Mouse (Mus musculus) retina, adult 2 months (tissue): Measurements from ENCODE around the gene Xpo5.

Experiments
- DNase-seq: peaks from one replicate; pipeline ENCODE4 v3.0.0-alpha.2; 2012; ENCODE audit warnings: low read depth, low spot score

Gene Xpo5

GRCm38 (mm10) chr17:46201151-46201550 lies 1.4 kb upstream of the Xpo5 start:
- no peak for DNase-seq

GRCm38 (mm10) chr17:46203078-46203477 lies 496 bp downstream of the Xpo5 start:
- DNase-seq = no peak

DNA sequence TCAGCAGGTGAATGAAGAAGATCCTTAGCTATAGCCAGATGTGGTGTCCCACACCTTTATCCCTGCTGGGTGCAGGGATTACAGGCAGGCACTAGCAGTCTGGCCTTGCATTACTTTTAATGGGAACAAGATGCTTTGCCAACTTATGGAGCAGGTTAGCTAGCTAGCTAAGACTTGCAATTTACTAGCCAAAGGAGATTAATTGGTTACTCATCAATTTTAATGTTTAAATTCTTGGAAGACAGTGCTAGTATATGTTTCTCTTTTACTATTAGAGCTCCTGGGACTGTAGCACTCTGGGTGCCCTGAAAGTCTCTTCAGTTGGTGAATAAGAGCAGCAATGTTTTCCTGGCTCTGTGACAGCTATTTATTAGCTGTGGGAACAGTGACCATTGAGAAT lies 4.1 kb downstream of the Xpo5 start:
- no peak for DNase-seq

- DNase-seq = no peak
Observed at GRCm38 (mm10) chr17:46210550-46210949, 8.0 kb downstream of the Xpo5 start.

DNA sequence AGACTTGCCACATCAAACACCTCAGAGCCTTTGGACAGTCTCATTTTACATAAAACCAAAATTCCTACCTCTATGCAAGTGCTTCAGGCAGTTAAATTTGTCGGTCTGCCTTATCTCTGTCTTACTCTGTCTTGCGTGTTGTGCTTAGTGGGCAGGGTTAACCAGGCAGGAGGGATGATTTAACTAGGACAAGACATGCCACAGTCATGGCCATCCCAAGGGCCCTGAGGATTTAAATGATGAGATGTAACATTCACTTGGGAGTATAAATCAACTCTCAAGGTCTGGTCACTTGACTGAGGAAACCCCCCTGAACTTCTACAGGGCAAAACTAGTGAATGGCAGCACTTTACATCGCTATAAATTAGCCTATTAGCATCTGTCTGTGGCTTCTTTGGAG lies 19.0 kb downstream of the Xpo5 start:
- no peak for DNase-seq

GRCm38 (mm10) chr17:46227576-46227975 lies 25.0 kb downstream of the Xpo5 start:
- no peak for DNase-seq

DNA sequence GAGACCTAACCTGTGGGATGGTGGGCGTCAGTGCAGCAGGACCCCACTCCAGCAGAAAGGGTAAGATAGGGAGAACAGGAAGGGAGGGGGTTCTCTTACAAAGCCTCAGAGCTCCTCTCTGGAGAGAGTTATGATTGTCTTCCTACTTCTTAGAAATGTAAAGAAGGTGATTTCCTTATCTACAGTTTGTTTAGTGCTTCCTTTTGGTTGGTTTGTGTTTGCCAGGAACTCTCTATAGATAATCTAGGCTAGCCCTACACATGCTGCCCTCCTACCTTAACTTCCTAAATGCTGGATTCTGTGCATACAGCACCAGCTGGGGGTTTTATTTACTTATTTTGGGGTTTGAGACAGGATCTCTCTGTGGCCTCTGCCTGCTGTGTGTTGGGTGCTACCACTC lies 33.5 kb downstream of the Xpo5 start:
- DNase-seq = no peak

DNA sequence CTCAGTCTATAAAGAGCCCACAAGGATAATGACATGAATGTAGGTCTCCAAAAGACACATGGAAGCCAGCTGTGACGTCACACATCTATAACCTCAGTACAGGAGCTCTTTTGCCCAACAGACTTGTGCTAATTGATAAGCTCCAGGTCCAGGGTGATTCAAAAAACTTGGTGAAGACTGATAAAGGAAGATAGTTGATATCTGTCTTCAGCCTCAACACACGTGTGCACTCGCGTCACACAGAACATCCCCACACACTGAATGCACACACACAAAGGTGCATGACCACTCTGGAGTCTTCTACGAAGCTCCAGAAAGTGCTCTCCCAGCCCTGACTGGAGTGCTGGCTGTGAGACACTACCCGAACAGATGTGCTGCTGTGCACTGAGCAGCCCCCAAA lies 34.5 kb downstream of the Xpo5 start:
- DNase-seq = no peak

GRCm38 (mm10) chr17:46237480-46237879 lies 34.9 kb downstream of the Xpo5 start:
- no peak for DNase-seq

GRCm38 (mm10) chr17:46239516-46240114 lies 37.0 kb downstream of the Xpo5 start:
- DNase-seq = no peak

DNA sequence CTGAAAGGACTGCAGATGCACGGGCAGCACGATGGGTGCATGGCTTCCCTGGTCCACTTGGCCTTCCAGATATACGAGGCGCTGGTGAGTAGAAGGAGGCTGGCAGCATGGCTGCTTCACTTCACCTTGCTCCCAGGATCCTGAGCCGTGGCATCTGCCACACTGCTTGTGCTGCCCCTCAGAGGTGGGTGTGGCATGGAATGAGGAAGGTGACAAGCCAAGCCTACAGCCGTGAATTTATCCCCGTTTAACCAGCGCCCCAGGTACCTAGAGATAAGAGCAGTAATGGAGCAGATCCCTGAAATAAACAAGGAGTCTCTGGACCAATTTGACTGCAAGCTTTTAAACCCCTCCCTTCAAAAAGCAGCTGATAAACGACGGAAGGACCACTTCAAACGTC lies 38.9 kb downstream of the Xpo5 start:
- DNase-seq = no peak

DNA sequence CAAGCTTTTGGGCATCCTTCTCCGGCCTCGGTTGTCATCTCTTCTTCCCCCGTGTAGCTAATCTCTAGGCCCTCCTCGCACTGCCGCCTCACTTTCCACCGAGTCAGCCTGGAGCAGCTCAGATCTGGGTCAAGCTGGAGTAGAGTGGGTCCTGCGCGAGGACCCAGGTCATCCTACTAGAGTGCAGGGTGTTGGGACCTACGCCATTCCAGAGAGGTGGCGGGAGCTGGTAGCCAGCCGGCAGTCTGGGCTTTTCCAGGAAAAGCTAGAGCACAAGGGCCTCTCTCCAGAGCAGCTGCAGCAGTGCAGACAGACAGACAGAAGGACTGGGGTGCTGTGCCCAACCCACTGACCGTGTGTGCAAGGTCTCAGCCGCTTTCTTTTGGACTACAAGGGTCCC lies 39.7 kb downstream of the Xpo5 start:
- DNase-seq = no peak

- DNase-seq = no peak
Observed at GRCm38 (mm10) chr17:46242993-46243392, 40.4 kb downstream of the Xpo5 start.

DNA sequence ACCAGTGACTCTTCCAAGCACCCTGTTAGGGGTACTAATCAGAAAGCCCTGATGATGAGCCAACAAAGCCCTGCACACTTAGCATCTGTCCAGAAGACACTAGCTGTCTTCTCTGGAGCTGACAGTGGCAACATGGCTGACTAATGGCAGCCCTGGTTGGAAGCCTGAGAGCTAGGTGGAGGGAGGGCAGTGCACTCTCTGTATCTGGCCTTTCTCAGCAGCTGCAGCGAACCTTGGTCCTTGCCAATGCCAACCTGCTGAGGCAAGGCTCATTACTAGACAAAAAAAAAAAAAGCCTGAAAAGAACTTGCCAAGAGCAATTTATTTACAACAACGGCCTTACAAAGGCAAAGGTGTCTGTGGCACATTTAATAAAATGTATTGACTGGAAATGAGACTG lies 41.0 kb downstream of the Xpo5 start:
- DNase-seq = no peak

DNA sequence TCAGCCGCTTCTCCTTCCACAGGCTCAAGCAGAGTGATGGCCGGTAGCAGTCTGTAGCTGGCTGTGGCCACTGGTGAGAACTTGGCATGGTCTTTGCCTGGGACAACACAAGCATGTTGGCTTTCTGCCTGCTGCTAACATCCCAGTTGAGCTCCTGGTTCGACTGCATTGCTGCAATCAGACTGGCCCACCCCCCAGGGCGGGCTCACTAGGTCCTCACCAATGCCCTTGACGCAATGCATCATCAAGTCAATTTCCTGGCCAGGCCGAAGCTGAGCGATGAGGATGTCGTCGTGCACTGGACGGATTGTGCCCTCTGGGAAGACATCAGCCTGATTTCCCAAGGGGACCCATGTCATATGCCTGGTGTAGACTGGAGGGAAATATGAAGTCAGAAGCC lies 42.0 kb downstream of the Xpo5 start:
- no peak for DNase-seq

- peak; percentile 83 for DNase-seq
Observed at GRCm38 (mm10) chr17:46247512-46248188, 45.1 kb downstream of the Xpo5 start, which contains the start of the genes Polr1c and Yipf3. Gene Polr1c (minus strand): TSS chr17:46248054. Gene Yipf3 (plus strand): TSS chr17:46248080.

DNA sequence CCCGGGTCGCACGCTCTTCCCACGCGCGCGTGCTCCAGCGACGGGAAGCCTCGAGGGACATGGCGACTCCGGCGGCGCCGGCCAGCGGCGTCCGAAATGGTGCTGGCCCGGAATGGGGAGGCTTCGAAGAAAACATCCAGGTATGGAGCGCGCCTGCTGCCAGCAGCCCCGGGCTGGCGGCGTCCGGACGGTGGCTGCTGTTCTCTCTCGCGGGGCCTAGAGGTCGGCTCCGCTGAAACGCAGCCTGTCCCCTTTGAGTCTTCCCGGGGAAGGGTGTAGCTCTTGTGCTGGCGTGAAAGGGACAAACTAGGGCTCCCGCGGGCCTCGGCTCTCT lies 45.6 kb downstream of the Xpo5 start:
- no peak for DNase-seq

DNA sequence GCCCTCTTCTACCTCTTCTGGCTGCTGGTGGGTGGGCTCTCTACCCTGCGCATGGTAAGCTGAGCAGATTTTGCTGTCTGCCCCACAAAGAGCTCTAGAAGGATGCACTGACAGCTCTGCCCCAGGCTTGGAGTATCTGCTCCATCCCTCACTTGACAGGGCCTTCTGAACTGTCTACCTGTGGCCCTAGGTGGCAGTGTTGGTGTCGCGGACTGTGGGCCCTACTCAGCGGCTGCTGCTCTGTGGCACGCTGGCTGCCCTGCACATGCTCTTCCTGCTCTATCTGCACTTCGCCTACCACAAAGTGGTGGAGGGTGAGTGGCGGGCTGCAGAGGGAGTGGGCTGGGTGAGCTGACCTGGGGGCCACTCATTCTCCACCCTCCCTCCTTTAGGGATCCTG lies 48.6 kb downstream of the Xpo5 start:
- no peak for DNase-seq

DNA sequence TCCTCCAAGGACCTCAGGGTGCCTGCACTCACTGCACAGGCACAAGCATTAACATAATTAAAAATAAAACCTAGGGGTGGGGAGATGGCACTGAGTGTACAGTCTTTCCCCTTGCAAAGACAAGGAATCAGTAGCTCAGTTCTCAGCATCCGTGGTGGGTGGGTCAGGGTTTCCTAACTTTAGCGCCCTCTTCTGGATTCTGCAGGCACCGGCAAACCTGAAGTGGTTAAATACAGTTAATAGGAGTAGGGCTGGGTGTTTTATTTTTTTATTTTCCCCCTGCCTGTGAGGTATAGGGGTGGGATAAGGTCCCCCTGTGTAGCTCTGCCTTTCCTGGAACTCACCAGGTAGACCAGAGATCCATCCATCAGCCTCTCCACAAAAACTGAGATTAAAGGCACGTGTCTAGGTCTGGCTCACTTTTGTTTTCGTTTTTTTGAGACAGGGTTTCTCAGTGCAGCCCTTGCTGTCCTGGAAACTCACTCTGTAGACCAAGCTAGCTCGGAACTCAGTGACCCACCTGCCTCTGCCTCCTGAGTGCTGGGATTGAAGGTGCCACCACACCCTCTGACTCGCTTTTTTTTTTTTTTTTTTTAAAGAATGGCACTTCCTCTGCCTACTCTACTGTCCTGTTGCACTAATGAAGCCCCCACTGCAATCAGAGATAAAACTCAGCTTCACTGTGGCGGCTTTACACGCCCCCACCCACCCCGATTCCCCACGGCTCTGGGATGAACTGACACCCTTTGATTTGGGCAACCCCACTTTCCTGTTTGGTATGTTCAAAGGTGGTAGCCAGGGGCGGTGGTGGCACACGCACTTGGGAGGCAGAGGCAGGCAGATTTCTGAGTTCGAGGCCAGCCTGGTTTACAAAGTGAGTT lies 50.2 kb downstream of the Xpo5 start:
- DNase-seq = no peak

- DNase-seq = peak; percentile 75
Observed at GRCm38 (mm10) chr17:46253452-46254084, 51.0 kb downstream of the Xpo5 start, which contains the start of gene Lrrc73. Gene Lrrc73 (plus strand): TSS chr17:46253531.

- DNase-seq = no peak
Observed at GRCm38 (mm10) chr17:46254106-46254505, 51.5 kb downstream of the Xpo5 start.

DNA sequence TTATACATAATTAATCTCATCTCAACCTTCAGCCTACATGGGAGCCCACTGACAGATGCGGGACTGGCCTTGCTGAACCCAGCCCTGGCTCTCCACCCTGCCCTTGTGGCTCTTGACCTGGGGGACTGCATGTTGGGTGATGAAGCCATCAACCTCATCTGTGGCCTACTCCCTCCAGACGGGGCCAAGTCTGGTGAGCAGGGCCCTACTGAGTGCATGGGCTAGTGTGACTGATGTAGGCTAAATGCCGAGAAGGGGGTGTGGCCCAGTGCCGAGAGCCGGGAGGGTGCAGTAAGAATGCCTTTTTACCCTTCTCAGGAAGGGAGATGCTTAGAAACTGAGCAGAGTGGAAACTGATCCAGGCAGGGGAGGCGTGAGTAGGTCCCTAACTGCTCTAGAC lies 52.6 kb downstream of the Xpo5 start:
- no peak for DNase-seq
